Mouse (Mus musculus) kidney, adult 2 months (tissue): ENCODE measurements around the gene Gm4559.
"Not testable (repeated sequence)": the region's sequence is repeated elsewhere in the genome, so short reads cannot be mapped to it uniquely, and the experiment has no call there.

Source experiments
- CTCF ChIP-seq: fragments of 200-500 bp; conservative IDR thresholded peaks from 2 replicates; pipeline ENCODE4 v1.5.1; 2011; ENCODE audit warnings: low read depth, mild to moderate bottlenecking, control low read depth, low read length, moderate library complexity, mixed read lengths; ENCODE audit not compliant: insufficient read depth, insufficient read length
- POLR2A ChIP-seq: fragments of 200-500 bp; IDR thresholded peaks from one replicate; pipeline ENCODE4 v1.6.1; 2011; ENCODE audit warnings: low read depth, low read length, control low read depth

DNA sequence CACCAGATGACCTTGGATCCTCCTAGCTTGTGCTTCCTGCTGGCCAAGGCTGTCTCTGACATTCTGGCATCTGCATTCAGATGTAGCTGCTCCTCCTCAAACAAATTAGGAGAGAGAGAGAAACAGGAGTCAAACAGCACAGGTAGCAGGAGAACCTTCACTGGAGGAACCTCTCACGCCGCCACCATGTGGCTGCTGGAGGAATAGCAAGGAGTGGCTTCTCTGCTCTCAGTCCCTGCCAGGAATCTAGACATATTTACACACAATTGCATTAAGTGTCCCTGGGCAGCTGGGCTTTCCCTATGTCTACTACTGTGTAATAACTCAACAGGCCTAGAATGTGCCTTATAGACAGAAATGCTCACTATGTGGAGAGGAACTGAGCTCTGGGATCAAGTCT lies 19.7 kb upstream of the Gm4559 start:
- TF ChIP-seq CTCF: peak; percentile 54
- not testable (repeated sequence) for TF ChIP-seq POLR2A
